Mouse (Mus musculus): Measurements from ENCODE around the gene Pycard.
A peak's percentile ranks its signal among the peaks of the same experiment; 100 is the strongest.

Gene Pycard

GRCm38 (mm10) chr7:128003688-128004087 is 10.0 kb upstream of the Pycard start, which contains the start of gene Trim72:
Trim72 (plus strand) TSS chr7:128003949.
- no peak for DNase-seq (ENCODE audit: extremely low spot score, low spot score)

GRCm38 (mm10) chr7:128003098-128003497 is 9.4 kb upstream of the Pycard start:
- no peak for DNase-seq (ENCODE audit: extremely low spot score, low spot score)

GRCm38 (mm10) chr7:128000068-128000950 is 6.6 kb upstream of the Pycard start:
- no peak for DNase-seq (ENCODE audit: extremely low spot score, low spot score)

- DNase-seq (ENCODE audit: extremely low spot score, low spot score): no peak
Measured at GRCm38 (mm10) chr7:127999436-127999835, 5.8 kb upstream of the Pycard start.

- no peak for DNase-seq (ENCODE audit: extremely low spot score, low spot score)
Measured at GRCm38 (mm10) chr7:127992488-127993340, 953 bp downstream of the Pycard start.

- peak; percentile 61 for DNase-seq (ENCODE audit: extremely low spot score, low spot score)
Measured at GRCm38 (mm10) chr7:127991643-127992487, 1.8 kb downstream of the Pycard start.

GRCm38 (mm10) chr7:127988904-127989303 is 4.8 kb downstream of the Pycard start:
- DNase-seq (ENCODE audit: extremely low spot score, low spot score): no peak

GRCm38 (mm10) chr7:127980606-127981005 is 13.1 kb downstream of the Pycard start:
- no peak for DNase-seq (ENCODE audit: extremely low spot score, low spot score)

GRCm38 (mm10) chr7:127978856-127979255 is 14.8 kb downstream of the Pycard start:
- no peak for DNase-seq (ENCODE audit: extremely low spot score, low spot score)

GRCm38 (mm10) chr7:127974413-127974930 is 19.2 kb downstream of the Pycard start:
- DNase-seq (ENCODE audit: extremely low spot score, low spot score): no peak

GRCm38 (mm10) chr7:127967922-127968828 is 25.5 kb downstream of the Pycard start:
- DNase-seq (ENCODE audit: extremely low spot score, low spot score): peak; percentile 80

- peak; percentile 96 for DNase-seq (ENCODE audit: extremely low spot score, low spot score)
Measured at GRCm38 (mm10) chr7:127967004-127967921, 26.4 kb downstream of the Pycard start, which contains the start of gene Fus. Fus (plus strand) TSS chr7:127967457.

GRCm38 (mm10) chr7:127966371-127966918 is 27.2 kb downstream of the Pycard start:
- no peak for DNase-seq (ENCODE audit: extremely low spot score, low spot score)

- DNase-seq (ENCODE audit: extremely low spot score, low spot score): no peak
Measured at GRCm38 (mm10) chr7:127959364-127959763, 34.3 kb downstream of the Pycard start.

- no peak for DNase-seq (ENCODE audit: extremely low spot score, low spot score)
Measured at GRCm38 (mm10) chr7:127952864-127953581, 40.6 kb downstream of the Pycard start.

- DNase-seq (ENCODE audit: extremely low spot score, low spot score): no peak
Measured at GRCm38 (mm10) chr7:127946470-127947023, 47.1 kb downstream of the Pycard start, which contains the start of gene Prss36. Prss36 (minus strand) TSS chr7:127946725.

GRCm38 (mm10) chr7:127944614-127945013 is 49.1 kb downstream of the Pycard start:
- DNase-seq (ENCODE audit: extremely low spot score, low spot score): peak; percentile 17

All from neural tube, embryonic 10.5 days (tissue).